Mouse (Mus musculus): ENCODE data around the gene Ankrd2. TPM values are rescaled to one million over a fixed set of nuclear protein-coding genes. Genes with fewer than 3 reads are reported as not detected.

Ankrd2 gene
- 0.36 and 0.51 TPM in 2 replicates for polyA plus RNA-seq (2015; fragmentation: Nextera tagmentation; extraction: Ambion mirVana)

DNA sequence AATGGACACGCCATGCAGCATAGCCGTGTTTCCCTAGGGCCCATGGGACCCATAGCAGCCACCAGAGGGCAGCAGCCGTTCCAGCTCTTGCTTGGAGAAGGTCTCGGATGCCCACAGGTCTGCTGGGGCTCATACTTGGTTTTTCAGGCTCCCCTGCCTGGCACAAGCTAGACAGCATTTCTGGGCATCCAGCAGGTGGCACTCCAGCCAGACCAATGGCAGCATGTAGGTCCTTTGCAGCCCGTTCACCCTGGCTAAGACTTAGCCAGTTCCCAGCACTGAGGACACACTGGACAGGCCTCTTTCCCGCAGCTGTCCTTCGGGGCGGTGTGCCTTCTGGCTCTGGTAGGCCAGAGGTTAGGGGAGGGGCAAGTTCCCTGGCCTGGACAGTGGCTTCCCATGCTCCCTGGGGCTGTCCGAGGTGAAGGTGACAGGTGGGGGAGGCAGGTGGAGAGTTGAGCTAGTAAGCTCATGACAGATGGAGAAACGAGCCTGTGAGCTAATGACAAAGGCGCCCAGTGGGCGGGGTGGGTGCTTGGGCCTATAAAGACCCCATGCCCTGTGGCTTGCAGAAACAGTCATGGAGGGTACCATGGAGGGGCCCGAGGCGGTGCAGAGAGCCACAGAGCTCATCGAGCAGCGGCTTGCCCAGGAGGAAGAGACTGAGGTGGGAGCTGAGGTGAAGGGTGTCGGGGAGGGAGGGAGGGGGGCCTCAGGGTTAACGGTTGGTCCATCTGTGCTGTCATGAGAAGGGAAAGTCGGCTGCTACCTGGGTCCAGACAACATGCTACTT, at the start of gene Ankrd2:
Gene Ankrd2, plus strand, starts transcription at position 545 of the 793 bp plus-strand sequence.
- Histone ChIP-seq H3K4me1 (0 out of 2 replicates have a peak, but pooled peaks cover 4% of the 10 kb centered on the region), H3K9me3 (no peaks in the 10 kb centered on the region), H3K27ac (replicated peaks) (no peak within 1 kb of the TSS), H3K4me2 (replicated peaks) (no peak within 1 kb of the TSS), H3K36me3 (no peaks in the 10 kb centered on the region), H3K4me3 (no peak within 1 kb of the TSS), H3K27me3 (no peaks in the 10 kb centered on the region), H3K9ac (replicated peaks) (no peak within 1 kb of the TSS)
- peak; percentile 87 for ATAC-seq (replicated peaks)
- 64% methylated on average over 19 of the region's 19 CpGs for WGBS

DNA sequence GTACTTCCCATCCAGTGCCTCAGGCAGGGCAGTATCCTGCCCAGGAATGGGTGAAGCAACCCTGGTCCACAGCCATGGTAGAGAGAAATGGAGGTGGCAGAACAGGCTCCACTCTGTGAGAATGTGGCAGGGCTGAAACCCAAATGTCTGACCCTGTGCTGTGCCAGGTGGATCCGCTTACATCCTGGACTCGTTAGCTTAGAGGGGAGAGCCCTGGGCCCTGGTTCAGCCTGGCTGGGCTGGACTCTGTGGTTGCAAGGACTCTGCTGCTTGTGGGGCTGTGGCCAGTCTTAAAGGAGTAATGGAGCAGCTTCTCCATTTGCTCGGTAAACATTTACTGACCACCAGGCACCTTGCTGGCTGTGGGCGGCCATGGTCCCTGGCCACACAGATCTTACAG, 48.6 kb upstream of the Ankrd2 start:
- Histone ChIP-seq H3K27ac (replicated peaks) (no peak overlapping the region), H3K4me2 (replicated peaks) (no peak overlapping the region), H3K27me3 (peaks cover 8% of the 10 kb centered on the region; the same call in 1 of the 2 replicates), H3K36me3 (no peaks in the 10 kb centered on the region), H3K9me3 (no peaks in the 10 kb centered on the region), H3K4me3 (no peak overlapping the region), H3K9ac (replicated peaks) (no peak overlapping the region), H3K4me1 (peaks cover 7% of the 10 kb centered on the region; the same call in 1 of the 2 replicates)
- no peak for ATAC-seq (replicated peaks)
- WGBS, result 84% methylated on average over 4 of the region's 4 CpGs

- Histone ChIP-seq H3K4me2 (replicated peaks) (no peak overlapping the region), H3K4me1 (0 out of 2 replicates have a peak, but pooled peaks cover 11% of the 10 kb centered on the region), H3K9me3 (no peaks in the 10 kb centered on the region), H3K27me3 (no peaks in the 10 kb centered on the region), H3K27ac (replicated peaks) (no peak overlapping the region), H3K9ac (replicated peaks) (no peak overlapping the region), H3K36me3 (no peaks in the 10 kb centered on the region), H3K4me3 (no peak overlapping the region)
- ATAC-seq (replicated peaks), result no peak
- 87% methylated on average over 6 of the region's 6 CpGs for WGBS
These were observed 46.0 kb upstream of the Ankrd2 start for GRCm38 (mm10) chr19:41989810-41990209.

DNA sequence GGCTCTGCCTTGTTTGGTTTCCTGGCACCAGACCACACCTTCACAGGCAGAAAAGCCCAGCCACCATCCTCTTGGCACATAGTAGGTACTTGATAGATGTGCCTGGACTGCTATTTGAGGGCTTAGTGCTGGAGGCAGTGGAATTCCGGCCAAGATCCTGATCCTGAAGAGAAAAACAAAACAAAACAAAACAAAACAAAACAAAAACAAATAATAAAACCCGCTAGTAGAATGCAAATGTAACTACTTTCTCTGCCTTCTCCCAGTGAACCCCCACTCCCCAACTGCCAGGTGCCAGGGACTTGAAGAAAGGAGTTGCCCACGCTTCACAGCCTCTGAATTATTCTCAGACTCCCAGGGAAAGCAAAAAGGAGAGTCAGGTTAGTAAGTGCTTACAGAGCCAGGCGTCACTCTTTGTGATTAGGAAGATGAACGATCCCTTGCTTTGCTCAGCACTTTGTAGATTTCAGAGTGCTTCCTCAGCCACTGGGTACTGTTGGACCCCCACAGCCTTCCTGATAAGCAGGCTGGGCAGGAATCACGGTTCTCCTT, 43.8 kb upstream of the Ankrd2 start:
- Histone ChIP-seq H3K4me3 (no peak overlapping the region), H3K9ac (replicated peaks) (no peak overlapping the region), H3K27ac (replicated peaks) (no peak overlapping the region), H3K27me3 (no peaks in the 10 kb centered on the region), H3K36me3 (no peaks in the 10 kb centered on the region), H3K4me2 (replicated peaks) (no peak overlapping the region), H3K4me1 (0 out of 2 replicates have a peak, but pooled peaks cover 11% of the 10 kb centered on the region), H3K9me3 (no peaks in the 10 kb centered on the region)
- ATAC-seq (replicated peaks), result no peak
- 18% methylated on average over 6 of the region's 6 CpGs for WGBS

GRCm38 (mm10) chr19:41992971-41993370, 42.8 kb upstream of the Ankrd2 start:
- no peaks in the 10 kb centered on the region for H3K27me3 ChIP-seq
- 71% methylated on average over 2 of the region's 2 CpGs for WGBS
- H3K4me2 ChIP-seq (replicated peaks), result no peak overlapping the region
- no peaks in the 10 kb centered on the region for H3K36me3 ChIP-seq
- no peak overlapping the region for H3K4me3 ChIP-seq
- H3K4me1 ChIP-seq, result 0 out of 2 replicates have a peak, but pooled peaks cover 11% of the 10 kb centered on the region
- no peak for ATAC-seq (replicated peaks)
- no peaks in the 10 kb centered on the region for H3K9me3 ChIP-seq
- no peak overlapping the region for H3K27ac ChIP-seq (replicated peaks)
- no peak overlapping the region for H3K9ac ChIP-seq (replicated peaks)

GRCm38 (mm10) chr19:41993484-41993883, 42.3 kb upstream of the Ankrd2 start:
- Histone ChIP-seq H3K36me3 (no peaks in the 10 kb centered on the region), H3K9me3 (no peaks in the 10 kb centered on the region), H3K27me3 (no peaks in the 10 kb centered on the region), H3K9ac (replicated peaks) (no peak overlapping the region), H3K4me1 (0 out of 2 replicates have a peak, but pooled peaks cover 11% of the 10 kb centered on the region), H3K4me2 (replicated peaks) (no peak overlapping the region), H3K4me3 (no peak overlapping the region), H3K27ac (replicated peaks) (no peak overlapping the region)
- no peak for ATAC-seq (replicated peaks)
- 48% methylated on average over 6 of the region's 6 CpGs for WGBS

DNA sequence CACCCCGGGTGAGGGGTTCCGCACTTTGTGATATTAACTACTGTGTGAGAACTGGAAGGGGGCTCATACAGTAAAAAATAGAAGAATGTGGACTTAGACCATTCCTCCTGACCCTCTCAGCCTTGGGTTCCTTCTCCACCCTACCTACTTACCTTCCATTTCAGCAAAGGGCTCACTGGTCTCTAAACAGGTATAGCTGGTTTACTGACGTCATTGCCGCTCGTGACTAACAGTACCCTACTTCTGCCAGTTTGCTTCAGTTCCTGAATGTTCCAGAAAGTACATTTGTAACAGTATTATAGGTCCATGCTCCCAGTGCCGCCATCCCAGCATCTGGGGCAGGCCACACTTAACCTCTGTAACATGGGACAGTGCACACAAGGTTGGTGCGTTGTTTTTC, 41.8 kb upstream of the Ankrd2 start:
- Histone ChIP-seq H3K36me3 (no peaks in the 10 kb centered on the region), H3K4me3 (no peak overlapping the region), H3K4me2 (replicated peaks) (no peak overlapping the region), H3K27ac (replicated peaks) (no peak overlapping the region), H3K9me3 (no peaks in the 10 kb centered on the region), H3K9ac (replicated peaks) (no peak overlapping the region), H3K27me3 (no peaks in the 10 kb centered on the region), H3K4me1 (0 out of 2 replicates have a peak, but pooled peaks cover 11% of the 10 kb centered on the region)
- WGBS, result 93% methylated on average over 7 of the region's 7 CpGs
- ATAC-seq (replicated peaks), result no peak

DNA sequence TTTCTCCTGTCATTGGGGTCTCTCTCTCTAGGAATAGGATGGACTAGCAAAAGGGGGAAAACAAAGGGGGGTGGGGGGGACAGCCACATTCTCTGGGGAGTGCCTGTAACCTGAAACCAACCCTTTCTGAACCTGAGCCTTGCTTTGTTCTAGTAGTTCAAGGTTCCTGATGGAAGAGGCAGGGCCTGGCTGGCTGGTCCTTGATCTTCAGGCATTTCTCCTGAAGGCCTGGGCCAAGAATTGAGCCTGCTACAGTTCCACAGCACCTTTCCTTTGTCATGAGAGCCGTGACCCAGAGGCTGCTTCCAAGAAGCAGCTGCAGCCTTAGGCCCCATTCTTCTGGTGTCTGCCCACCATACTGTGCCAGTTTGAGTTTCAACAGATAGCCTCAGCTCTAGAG, 40.3 kb upstream of the Ankrd2 start:
- Histone ChIP-seq H3K4me3 (no peak overlapping the region), H3K36me3 (no peaks in the 10 kb centered on the region), H3K4me1 (0 out of 2 replicates have a peak, but pooled peaks cover 11% of the 10 kb centered on the region), H3K4me2 (replicated peaks) (no peak overlapping the region), H3K9ac (replicated peaks) (no peak overlapping the region), H3K9me3 (no peaks in the 10 kb centered on the region), H3K27ac (replicated peaks) (no peak overlapping the region), H3K27me3 (no peaks in the 10 kb centered on the region)
- 58% methylated on average over 1 of the region's 1 CpGs for WGBS
- no peak for ATAC-seq (replicated peaks)

DNA sequence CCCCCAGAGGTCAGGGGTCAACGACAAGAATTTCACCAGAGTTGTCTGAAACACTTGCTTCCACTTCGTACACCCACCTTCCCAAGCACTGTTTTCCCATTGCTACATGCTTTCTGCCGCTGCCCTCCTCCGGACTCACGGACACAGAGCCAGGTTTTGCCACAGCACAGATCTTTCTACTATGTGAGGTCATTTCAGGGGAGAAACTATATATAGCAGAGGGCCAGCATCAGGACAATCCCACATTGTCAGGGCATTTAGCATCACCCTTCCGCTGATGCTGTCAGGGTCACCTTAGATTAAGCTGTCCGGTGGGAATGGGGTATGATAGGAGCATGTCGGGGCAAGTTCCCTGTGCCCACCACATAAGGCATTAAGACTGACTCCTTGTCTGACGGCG, 38.7 kb upstream of the Ankrd2 start:
- Histone ChIP-seq H3K27ac (replicated peaks) (no peak overlapping the region), H3K9me3 (no peaks in the 10 kb centered on the region), H3K4me2 (replicated peaks) (no peak overlapping the region), H3K4me3 (no peak overlapping the region), H3K36me3 (no peaks in the 10 kb centered on the region), H3K27me3 (no peaks in the 10 kb centered on the region), H3K9ac (replicated peaks) (no peak overlapping the region), H3K4me1 (0 out of 2 replicates have a peak, but pooled peaks cover 11% of the 10 kb centered on the region)
- WGBS, result 94% methylated on average over 10 of the region's 10 CpGs
- no peak for ATAC-seq (replicated peaks)

- Histone ChIP-seq H3K9ac (replicated peaks) (no peak overlapping the region), H3K4me1 (no peaks in the 10 kb centered on the region), H3K36me3 (no peaks in the 10 kb centered on the region), H3K27me3 (no peaks in the 10 kb centered on the region), H3K9me3 (no peaks in the 10 kb centered on the region), H3K4me3 (no peak overlapping the region), H3K4me2 (replicated peaks) (no peak overlapping the region), H3K27ac (replicated peaks) (no peak overlapping the region)
- ATAC-seq (replicated peaks), result no peak
- 89% methylated on average over 9 of the region's 9 CpGs for whole genome bisulfite sequencing
These were observed 36.8 kb upstream of the Ankrd2 start for GRCm38 (mm10) chr19:41998770-41999548.

GRCm38 (mm10) chr19:41999688-42000283, 36.0 kb upstream of the Ankrd2 start:
- H3K27ac ChIP-seq (replicated peaks), result no peak overlapping the region
- no peak overlapping the region for H3K4me3 ChIP-seq
- 87% methylated on average over 4 of the region's 4 CpGs for WGBS
- H3K4me2 ChIP-seq (replicated peaks), result no peak overlapping the region
- no peak overlapping the region for H3K9ac ChIP-seq (replicated peaks)
- no peak for ATAC-seq (replicated peaks)
- H3K27me3 ChIP-seq, result no peaks in the 10 kb centered on the region
- H3K4me1 ChIP-seq, result no peaks in the 10 kb centered on the region
- H3K36me3 ChIP-seq, result no peaks in the 10 kb centered on the region
- H3K9me3 ChIP-seq, result no peaks in the 10 kb centered on the region

Measured in forebrain, embryonic 15.5 days (tissue).